Comparison of ENCODE assay signal across 20 mouse cellular contexts in genomic region chr12:39715120-39715519, GRCm38 (mm10).
DNase-seq lines count a peak whose midpoint lies in the region; ATAC-seq lines count a peak whose summit lies in the region.
"Had no signal": no experiment of that assay in that cellular context is flagged by ENCODE, and none has a peak within 500 bp of the region (broad histone marks: within the 10 kb centered on the region; RNA-seq: fewer than 3 reads in every experiment).

No protein-coding gene starts in this region.

- H3K4me1 ChIP-seq in forebrain, embryonic 16.5 days (replicated peaks; ENCODE audit: control insufficient read depth, insufficient read depth, low read length), result peaks cover 10% of the 10 kb centered on the region; the same call in 1 of the 2 replicates
- H3K4me1 ChIP-seq: heart, embryonic 15.5 days; intestine, embryonic 15.5 days; limb, embryonic 13.5 days had no signal

- no peak overlapping the region for H3K9ac ChIP-seq in forebrain, embryonic 16.5 days (replicated peaks; ENCODE audit: low read depth, low read length)
- H3K9ac ChIP-seq: heart, embryonic 15.5 days; intestine, embryonic 15.5 days; limb, embryonic 13.5 days; liver, postnatal 0 days had no signal

- H3K4me2 ChIP-seq in forebrain, embryonic 16.5 days (ENCODE audit: low read length), result no peak overlapping the region
- H3K4me2 ChIP-seq: heart, embryonic 15.5 days; intestine, embryonic 15.5 days; limb, embryonic 13.5 days had no signal

- peak; percentile 13 for DNase-seq in embryo, embryonic 11.5 days (ENCODE audit: low read depth, low spot score)
- DNase-seq in mesoderm, embryonic 11.5 days (ENCODE audit: low read depth, low spot score), result peak; percentile 57
- DNase-seq in retina, postnatal 1 day, result peak; percentile 10
- DNase-seq in testis, postnatal 14 days (ENCODE audit: low spot score), result no peak
- no peak for DNase-seq in right cerebral cortex, postnatal 36 days (ENCODE audit: low spot score in 2 of 2)
- DNase-seq in right cerebral cortex, postnatal 10 days (ENCODE audit: low spot score in 2 of 2), result no peak
- DNase-seq: adrenal gland, adult 2 months; gastrocnemius, postnatal 36 days; kidney, postnatal 14 days; liver, postnatal 0 days; lung, postnatal 4 days; thymus, postnatal 36 days had no signal

- ATAC-seq in forebrain, embryonic 16.5 days, result peak; percentile 65
- ATAC-seq: intestine, embryonic 15.5 days; liver, postnatal 0 days; Patski had no signal

- no peak overlapping the region for H3K4me3 ChIP-seq in forebrain, embryonic 16.5 days (replicated peaks; ENCODE audit: low read length)
- H3K4me3 ChIP-seq: heart, embryonic 15.5 days; intestine, embryonic 15.5 days; left cerebral cortex, adult 2 months; limb, embryonic 13.5 days; myocyte had no signal

- 19% methylated on average over 4 of the region's 4 CpGs for WGBS in forebrain, embryonic 16.5 days

- no peaks in the 10 kb centered on the region for H3K36me3 ChIP-seq in forebrain, embryonic 16.5 days (ENCODE audit: control insufficient read depth, insufficient read depth)
- H3K36me3 ChIP-seq: heart, embryonic 15.5 days; intestine, embryonic 15.5 days; limb, embryonic 13.5 days had no signal

- H3K9me3 ChIP-seq in forebrain, embryonic 16.5 days (ENCODE audit: control insufficient read depth, low read length), result no peaks in the 10 kb centered on the region
- H3K9me3 ChIP-seq: heart, embryonic 15.5 days; intestine, embryonic 15.5 days; limb, embryonic 13.5 days had no signal

- no peaks in the 10 kb centered on the region for H3K27me3 ChIP-seq in forebrain, embryonic 16.5 days (replicated peaks; ENCODE audit: control insufficient read depth, insufficient read depth, low read length)
- H3K27me3 ChIP-seq: CH12.LX; heart, embryonic 15.5 days; intestine, embryonic 15.5 days; limb, embryonic 13.5 days had no signal

- H3K27ac ChIP-seq in forebrain, embryonic 16.5 days (ENCODE audit: low read length), result 0 out of 2 replicates have a peak overlapping the region, but pooled peaks have one; percentile 4
- H3K27ac ChIP-seq: heart, embryonic 15.5 days; intestine, embryonic 15.5 days; left cerebral cortex, adult 2 months; limb, embryonic 13.5 days had no signal

Comparison
In these comparisons a context has a peak if more than half of its experiments do, and no peak if none do; other contexts are left out.
1. DNase-seq: peak in embryo, embryonic 11.5 days (single experiment), mesoderm, embryonic 11.5 days (single experiment) and retina, postnatal 1 day (single experiment); none in testis, postnatal 14 days (single experiment), right cerebral cortex, postnatal 36 days (0 of 2) and right cerebral cortex, postnatal 10 days (0 of 2).